Mouse (Mus musculus): Measurements from ENCODE around the gene Capn2.

- no peak for TF ChIP-seq MYOG (IDR thresholded peaks at IDR 0.05; ENCODE audit: control insufficient read depth in 1 of 3, insufficient read depth in 1 of 3, insufficient read length in 2 of 3, low read depth in 2 of 3)
- no peak for TF ChIP-seq USF1 (IDR thresholded peaks at IDR 0.05; ENCODE audit: low read depth)
- no peak for TF ChIP-seq MAX (IDR thresholded peaks at IDR 0.05; ENCODE audit: low read depth)
- TF ChIP-seq POLR2A (IDR thresholded peaks at IDR 0.05; ENCODE audit: insufficient read length, low read depth) = no peak
- TF ChIP-seq E2F4 (IDR thresholded peaks at IDR 0.05; ENCODE audit: insufficient read depth) = no peak
- no peak for TF ChIP-seq CEBPB (IDR thresholded peaks at IDR 0.05; ENCODE audit: insufficient read depth, poor library complexity, severe bottlenecking)
Observed at GRCm38 (mm10) chr1:182565351-182565835, 48.0 kb upstream of the Capn2 start.
